Mouse (Mus musculus): ENCODE results near the gene Crkl.

GRCm38 (mm10) chr16:17508546-17509239 is 56.9 kb downstream of the Crkl start, which contains the start of gene Lztr1:
- peak; percentile 35 for TF ChIP-seq CTCF (IDR thresholded peaks at IDR 0.05; ENCODE audit: low read depth)
- TF ChIP-seq EP300 (optimal IDR thresholded peaks at IDR 0.05): no peak

Measured in stomach, postnatal 0 days (tissue).